Mouse (Mus musculus) heart, embryonic 15.5 days (tissue): ENCODE results near the gene Osbpl11. TPM values are rescaled to one million over a fixed set of nuclear protein-coding genes. Genes with fewer than 3 reads are reported as not detected.

Experiments
- ATAC-seq: fragments of 200-750 bp; cut with Nextera tagmentation; replicated peaks from 2 replicates; pipeline ENCODE4 v1.8.0; 2017; ENCODE audit warnings: low read depth, moderate TSS enrichment; ENCODE audit not compliant: insufficient number of reproducible peaks, insufficient read depth, low FRiP score
- H3K27ac ChIP-seq: fragments of 300-500 bp; sonication (generic); 2 replicates; pipeline ENCODE4 v1.5.1; 2015; ENCODE audit warnings: mild to moderate bottlenecking, inconsistent platforms
- H3K27me3 ChIP-seq: fragments of 300-500 bp; sonication (generic); 2 replicates; pipeline ENCODE4 v1.6.1; 2015; ENCODE audit warnings: inconsistent platforms
- H3K36me3 ChIP-seq: fragments of 300-500 bp; sonication (generic); 2 replicates; pipeline ENCODE4 v1.6.1; 2015; ENCODE audit warnings: mild to moderate bottlenecking, inconsistent platforms
- H3K4me1 ChIP-seq: fragments of 300-500 bp; sonication (generic); replicated peaks from 2 replicates; pipeline ENCODE4 v1.6.1; 2015; ENCODE audit warnings: inconsistent platforms
- H3K4me2 ChIP-seq: fragments of 300-500 bp; sonication (generic); 2 replicates; pipeline ENCODE4 v1.6.1; 2015; ENCODE audit warnings: inconsistent platforms, mild to moderate bottlenecking, moderate library complexity
- H3K4me3 ChIP-seq: fragments of 300-500 bp; sonication (generic); 2 replicates; pipeline ENCODE4 v1.5.1; 2015; ENCODE audit warnings: mild to moderate bottlenecking, inconsistent platforms
- H3K9ac ChIP-seq: fragments of 300-500 bp; sonication (generic); 2 replicates; pipeline ENCODE4 v1.6.1; 2015; ENCODE audit warnings: mild to moderate bottlenecking, inconsistent platforms
- H3K9me3 ChIP-seq: fragments of 300-500 bp; sonication (generic); replicated peaks from 2 replicates; pipeline ENCODE4 v1.6.1; 2016; ENCODE audit warnings: inconsistent platforms
- WGBS: fragments of 180-500 bp; shearing (Covaris S2); methylation state at CpG from one replicate; pipeline ENCODE4 v1.1.7; 2015; ENCODE audit warnings: mixed read lengths; 5-methylcytosine and 5-hydroxymethylcytosine counted together
- polyA plus RNA-seq: library from polyadenylated mRNA; unstranded; fragments of >200 nt; fragmentation: Nextera tagmentation; extraction: Ambion mirVana; gene quantifications from 2 replicates; pipeline ENCODE4 v1.2.1, GENCODE M21; 2015

Gene Osbpl11
- polyA plus RNA-seq, 1 experiment from 2014 or later: 14.2 TPM

DNA sequence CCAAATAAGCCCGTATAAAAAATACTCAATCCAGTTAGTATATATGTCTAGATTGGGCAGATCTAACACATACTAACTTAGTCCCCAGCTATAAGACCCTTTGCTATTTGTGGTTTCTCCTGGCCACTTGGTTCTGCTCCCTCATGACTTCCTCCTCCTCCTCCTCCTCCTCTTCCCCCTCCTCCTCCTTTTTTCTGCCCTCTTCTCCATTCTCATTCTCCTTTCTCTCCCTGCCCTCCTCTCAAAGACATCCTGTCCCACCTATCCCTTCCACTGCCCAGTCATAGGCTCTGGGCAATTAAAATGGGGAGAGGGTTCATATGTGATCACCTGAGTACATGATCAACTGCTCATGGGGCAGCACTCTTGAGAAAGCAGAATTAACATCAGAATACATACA, 77.2 kb downstream of the Osbpl11 start:
- H3K27ac ChIP-seq: peak overlapping the region; percentile 76
- no peaks in the 10 kb centered on the region for H3K9me3 ChIP-seq
- no peak overlapping the region for H3K4me3 ChIP-seq
- peaks cover 29% of the 10 kb centered on the region for H3K4me1 ChIP-seq
- H3K27me3 ChIP-seq: no peaks in the 10 kb centered on the region
- WGBS: 39% methylated on average over 1 of the region's 1 CpGs
- no peak overlapping the region for H3K9ac ChIP-seq
- no peak for ATAC-seq
- peak overlapping the region; percentile 15; the same call in 1 of the 2 replicates for H3K4me2 ChIP-seq
- H3K36me3 ChIP-seq: peaks cover 29% of the 10 kb centered on the region

DNA sequence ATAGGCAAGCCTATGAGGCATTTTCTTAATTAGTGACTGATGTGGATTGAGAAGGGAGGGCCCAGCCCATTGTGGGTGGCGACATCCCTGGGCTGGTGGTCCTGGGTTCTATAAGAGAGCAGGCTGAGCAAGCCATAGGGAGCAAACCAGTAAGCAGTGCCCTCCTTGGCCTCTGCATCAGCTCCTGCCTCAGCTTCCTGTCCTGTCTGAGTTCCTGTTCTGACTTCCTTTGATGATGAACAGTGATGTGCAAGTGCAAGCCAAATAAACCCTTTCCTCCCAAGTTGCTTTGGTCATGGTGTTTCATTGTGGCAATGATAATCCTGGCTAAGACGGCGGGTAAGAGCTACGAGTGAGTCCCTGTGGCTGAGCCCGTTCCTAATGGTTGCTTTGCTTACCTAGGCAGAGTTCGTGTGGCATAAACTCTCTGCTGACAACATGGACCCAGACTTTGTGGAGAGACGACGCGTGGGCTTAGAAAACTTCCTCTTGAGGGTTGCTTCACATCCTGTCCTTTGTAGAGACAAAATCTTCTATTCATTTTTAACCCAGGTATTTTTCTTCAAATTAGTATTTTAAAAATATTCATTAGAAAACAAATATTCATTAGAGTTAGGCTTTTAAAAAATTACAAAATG, 82.9 kb downstream of the Osbpl11 start:
- peaks cover 60% of the 10 kb centered on the region for H3K36me3 ChIP-seq
- H3K9ac ChIP-seq: no peak overlapping the region
- H3K27me3 ChIP-seq: no peaks in the 10 kb centered on the region
- 86% methylated on average over 9 of the region's 9 CpGs for WGBS
- H3K27ac ChIP-seq: no peak overlapping the region
- no peaks in the 10 kb centered on the region for H3K4me1 ChIP-seq
- no peak overlapping the region for H3K4me2 ChIP-seq
- no peak for ATAC-seq
- H3K9me3 ChIP-seq: no peaks in the 10 kb centered on the region
- no peak overlapping the region for H3K4me3 ChIP-seq

DNA sequence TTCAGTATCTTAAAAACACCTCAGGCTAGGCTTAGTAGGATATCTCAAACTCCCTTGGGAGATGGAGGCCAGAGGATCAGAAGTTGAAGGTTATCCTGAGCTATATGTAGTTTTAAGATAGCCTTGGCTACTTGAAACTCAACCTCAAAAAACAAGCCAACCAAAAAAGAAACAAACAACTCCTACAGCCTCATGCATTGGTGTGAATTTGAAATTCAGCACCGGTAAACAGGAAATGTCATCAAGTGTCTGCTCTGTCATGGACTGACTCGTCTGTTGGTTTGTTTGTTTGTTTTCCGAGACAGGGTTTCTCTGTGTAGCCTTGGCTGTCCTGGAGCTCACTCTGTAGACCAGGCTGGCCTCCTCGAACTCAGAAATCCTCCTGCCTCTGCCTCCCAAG, 87.0 kb downstream of the Osbpl11 start:
- Histone ChIP-seq H3K4me3 (no peak overlapping the region), H3K36me3 (peaks cover 50% of the 10 kb centered on the region), H3K9ac (no peak overlapping the region), H3K4me2 (no peak overlapping the region), H3K4me1 (no peaks in the 10 kb centered on the region), H3K9me3 (no peaks in the 10 kb centered on the region), H3K27ac (no peak overlapping the region), H3K27me3 (no peaks in the 10 kb centered on the region)
- WGBS: 85% methylated on average over 4 of the region's 4 CpGs
- ATAC-seq: no peak

DNA sequence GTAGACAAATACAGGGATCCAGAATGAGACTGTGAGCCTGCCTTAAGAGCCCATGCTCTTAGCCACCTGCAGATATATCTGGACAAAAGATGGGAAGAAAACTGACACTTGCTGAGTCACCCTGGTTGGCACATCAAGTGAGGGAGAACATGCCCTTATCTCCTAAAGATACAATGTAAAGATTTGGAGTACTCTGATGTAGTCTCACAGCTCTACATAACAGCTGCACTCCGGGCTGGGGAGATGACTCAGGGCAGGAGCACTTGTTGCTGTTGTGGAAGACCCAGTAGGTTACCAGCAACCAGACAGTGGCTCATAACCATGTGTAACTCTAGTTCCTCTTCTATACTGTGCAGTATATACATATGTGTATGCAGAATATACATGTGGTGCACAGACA, 98.2 kb downstream of the Osbpl11 start:
- Histone ChIP-seq H3K27me3 (no peaks in the 10 kb centered on the region), H3K4me3 (no peak overlapping the region), H3K36me3 (peaks cover 52% of the 10 kb centered on the region), H3K27ac (no peak overlapping the region), H3K4me1 (no peaks in the 10 kb centered on the region), H3K9ac (no peak overlapping the region), H3K4me2 (no peak overlapping the region), H3K9me3 (no peaks in the 10 kb centered on the region)
- ATAC-seq: no peak
- 36% methylated on average over 1 of the region's 1 CpGs for WGBS

DNA sequence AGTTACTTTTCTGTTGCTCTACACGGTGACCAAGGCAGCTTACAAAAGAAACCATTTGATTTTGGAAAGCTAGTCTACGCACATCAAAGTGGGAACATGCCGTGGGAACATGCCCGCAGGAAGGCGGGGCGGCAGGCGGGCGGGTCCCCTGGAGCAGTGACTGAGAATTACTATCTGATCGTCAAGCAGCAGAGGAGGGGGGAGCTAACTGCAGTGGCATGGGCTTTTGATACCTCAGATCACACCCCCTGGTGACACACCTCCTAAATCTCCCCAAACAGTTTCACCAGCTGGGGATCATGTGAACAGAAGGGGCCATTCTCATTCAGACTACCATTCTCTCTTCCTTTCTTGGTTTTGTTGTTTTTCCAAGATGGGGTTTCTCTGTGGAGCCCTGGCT, 103.7 kb downstream of the Osbpl11 start:
- H3K9ac ChIP-seq: no peak overlapping the region
- H3K36me3 ChIP-seq: peaks cover 86% of the 10 kb centered on the region
- no peaks in the 10 kb centered on the region; the same call in 1 of the 2 replicates for H3K9me3 ChIP-seq
- H3K4me3 ChIP-seq: no peak overlapping the region
- no peaks in the 10 kb centered on the region for H3K4me1 ChIP-seq
- no peak for ATAC-seq
- WGBS: 87% methylated on average over 9 of the region's 9 CpGs
- no peaks in the 10 kb centered on the region for H3K27me3 ChIP-seq
- no peak overlapping the region for H3K4me2 ChIP-seq
- no peak overlapping the region for H3K27ac ChIP-seq

DNA sequence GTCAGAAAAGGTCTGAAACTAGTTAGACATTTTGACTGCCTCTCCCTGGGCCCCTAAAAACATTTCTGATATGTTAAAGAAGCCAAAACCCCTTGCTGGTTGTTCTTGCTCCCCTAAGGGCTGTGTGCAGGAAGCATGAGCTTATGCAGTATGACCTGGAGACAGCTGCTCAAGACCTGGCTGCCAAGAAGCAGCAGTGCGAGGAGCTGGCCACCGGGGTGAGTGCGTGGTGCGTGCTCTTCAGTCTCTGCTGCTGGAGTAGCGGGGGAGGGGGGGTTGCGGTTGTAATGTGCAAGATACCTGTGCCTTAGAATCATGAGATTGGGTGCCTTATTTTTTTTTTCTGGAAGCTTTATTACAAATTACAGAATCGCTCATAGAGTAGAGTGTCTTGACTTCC, 105.1 kb downstream of the Osbpl11 start:
- Histone ChIP-seq H3K9ac (no peak overlapping the region), H3K4me1 (no peaks in the 10 kb centered on the region), H3K27ac (no peak overlapping the region), H3K4me3 (no peak overlapping the region), H3K36me3 (peaks cover 95% of the 10 kb centered on the region), H3K9me3 (no peaks in the 10 kb centered on the region; the same call in 1 of the 2 replicates), H3K4me2 (no peak overlapping the region), H3K27me3 (no peaks in the 10 kb centered on the region)
- no peak for ATAC-seq
- WGBS: 85% methylated on average over 7 of the region's 7 CpGs

DNA sequence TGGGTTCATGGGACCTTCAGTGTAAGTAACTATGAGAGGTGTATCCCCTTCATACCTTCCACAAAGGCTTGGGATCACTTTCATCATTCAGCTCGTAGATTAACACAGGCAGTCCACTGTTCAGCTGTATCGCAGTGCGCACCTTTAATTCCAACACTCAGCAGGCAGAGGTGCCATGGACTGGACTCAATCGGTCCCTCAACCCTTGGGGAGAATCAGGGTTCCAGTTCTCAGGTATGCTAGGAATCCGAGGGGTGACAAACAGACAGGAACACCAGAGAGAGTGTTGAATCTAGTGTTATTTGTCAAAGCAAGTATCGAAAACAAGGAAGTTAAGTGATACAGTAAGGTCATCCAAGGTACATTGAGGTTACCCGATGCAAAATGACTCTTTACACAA, 107.4 kb downstream of the Osbpl11 start:
- 96% methylated on average over 7 of the region's 7 CpGs for WGBS
- Histone ChIP-seq H3K36me3 (peaks cover 97% of the 10 kb centered on the region), H3K27ac (no peak overlapping the region), H3K9me3 (no peaks in the 10 kb centered on the region; the same call in 1 of the 2 replicates), H3K27me3 (no peaks in the 10 kb centered on the region), H3K4me1 (no peaks in the 10 kb centered on the region), H3K4me2 (no peak overlapping the region), H3K4me3 (no peak overlapping the region), H3K9ac (no peak overlapping the region)
- no peak for ATAC-seq

Other genes starting within 250 kb of the Osbpl11 start
- gene Iqcg, start 128.9 kb upstream of the Osbpl11 start, polyA plus RNA-seq: 1.5 and 1.8 TPM in 2 replicates
- gene Rpl35a, start 128.6 kb upstream of the Osbpl11 start, polyA plus RNA-seq: 481 and 593 TPM in 2 replicates
- gene Lmln, start 122.5 kb upstream of the Osbpl11 start, polyA plus RNA-seq: 2.4 and 3.0 TPM in 2 replicates
- gene Snx4, start 66.4 kb downstream of the Osbpl11 start, polyA plus RNA-seq: 73.9 and 77.6 TPM in 2 replicates
- gene Zfp148, start 195.8 kb downstream of the Osbpl11 start, polyA plus RNA-seq: 38.0 and 41.0 TPM in 2 replicates